Mouse (Mus musculus): ENCODE measurements around the gene Gpr4. TPM values are rescaled to one million over a fixed set of nuclear protein-coding genes. Genes with fewer than 3 reads are reported as not detected.

Gpr4 gene
- total RNA-seq, 1 experiment, result 3.8 TPM

- H3K27ac ChIP-seq (ENCODE audit: insufficient read depth, low read depth, low read length, poor library complexity, severe bottlenecking), result no peak overlapping the region; the same call in 1 of the 2 replicates
Observed at GRCm38 (mm10) chr7:19239423-19239822, 27.1 kb downstream of the Gpr4 start.

GRCm38 (mm10) chr7:19239986-19240385 is 27.6 kb downstream of the Gpr4 start:
- Histone ChIP-seq H3K9me3 (ENCODE audit: control insufficient read depth, insufficient read depth, low read depth, low read length) (no peaks in the 10 kb centered on the region), H3K27ac (ENCODE audit: insufficient read depth, low read depth, low read length, poor library complexity, severe bottlenecking) (peak overlapping the region; percentile 60; the same call in 1 of the 2 replicates), H3K36me3 (ENCODE audit: control insufficient read depth, insufficient read depth, low read length, poor library complexity, severe bottlenecking) (peaks cover 4% of the 10 kb centered on the region; the same call in 1 of the 2 replicates), H3K9ac (ENCODE audit: insufficient read depth, low read depth, low read length, poor library complexity, severe bottlenecking) (no peak overlapping the region), H3K4me1 (ENCODE audit: control insufficient read depth in 2 of 2, insufficient read depth in 2 of 2, low read length in 2 of 2, poor library complexity in 1 of 2) (peaks cover 4 to 21% of the 10 kb centered on the region in 2 experiments; a peak in 3 of 4 replicates), H3K4me3 (ENCODE audit: insufficient read depth in 1 of 2, low read depth in 1 of 2, low read length in 2 of 2, poor library complexity in 1 of 2, severe bottlenecking in 1 of 2) (no peak overlapping the region)
- in situ Hi-C loops (cut with MboI; ENCODE audit: low sequenced_read_pairs in 2 of 2, unreplicated experiment in 2 of 2), result no loop called here
- TF ChIP-seq MAFK (IDR thresholded peaks at IDR 0.05; ENCODE audit: insufficient read depth, low read depth, low read length) (no peak), CHD2 (IDR thresholded peaks at IDR 0.05; ENCODE audit: low read depth, low read length) (no peak), HCFC1 (IDR thresholded peaks at IDR 0.05; ENCODE audit: borderline replicate concordance, insufficient read depth, low read length) (no peak), ZC3H11A (IDR thresholded peaks at IDR 0.05; ENCODE audit: borderline replicate concordance, low read depth, low read length) (no peak)
- DNase-seq (ENCODE audit: low read depth, low spot score), result no peak

More at GRCm38 (mm10) chr7:19239423-19239822, 27.1 kb downstream of the Gpr4 start:
- Histone ChIP-seq H3K9me3 (ENCODE audit: control insufficient read depth, insufficient read depth, low read depth, low read length) (no peaks in the 10 kb centered on the region), H3K9ac (ENCODE audit: insufficient read depth, low read depth, low read length, poor library complexity, severe bottlenecking) (no peak overlapping the region), H3K4me3 (ENCODE audit: insufficient read depth in 1 of 2, low read depth in 1 of 2, low read length in 2 of 2, poor library complexity in 1 of 2, severe bottlenecking in 1 of 2) (no peak overlapping the region), H3K36me3 (ENCODE audit: control insufficient read depth, insufficient read depth, low read length, poor library complexity, severe bottlenecking) (no peaks in the 10 kb centered on the region), H3K4me1 (ENCODE audit: control insufficient read depth in 2 of 2, insufficient read depth in 2 of 2, low read length in 2 of 2, poor library complexity in 1 of 2) (peaks cover 4 to 17% of the 10 kb centered on the region in 2 experiments; a peak in 3 of 4 replicates)
- DNase-seq (ENCODE audit: low read depth, low spot score), result peak; percentile 86
- in situ Hi-C loops (cut with MboI; ENCODE audit: low sequenced_read_pairs in 2 of 2, unreplicated experiment in 2 of 2), result no loop called here
- no peak for TF ChIP-seq HCFC1 (IDR thresholded peaks at IDR 0.05; ENCODE audit: borderline replicate concordance, insufficient read depth, low read length)
- TF ChIP-seq ZC3H11A (IDR thresholded peaks at IDR 0.05; ENCODE audit: borderline replicate concordance, low read depth, low read length), result peak; percentile 43; the same call in 1 of the 2 replicates
- TF ChIP-seq CHD2 (IDR thresholded peaks at IDR 0.05; ENCODE audit: low read depth, low read length), result no peak
- no peak for TF ChIP-seq MAFK (IDR thresholded peaks at IDR 0.05; ENCODE audit: insufficient read depth, low read depth, low read length)

GRCm38 (mm10) chr7:19240905-19241463 is 28.6 kb downstream of the Gpr4 start:
- Histone ChIP-seq H3K36me3 (ENCODE audit: control insufficient read depth, insufficient read depth, low read length, poor library complexity, severe bottlenecking) (peaks cover 10% of the 10 kb centered on the region; the same call in 1 of the 2 replicates), H3K27ac (ENCODE audit: insufficient read depth, low read depth, low read length, poor library complexity, severe bottlenecking) (no peak overlapping the region)
- in situ Hi-C loops (cut with MboI; ENCODE audit: low sequenced_read_pairs in 2 of 2, unreplicated experiment in 2 of 2), result no loop called here

GRCm38 (mm10) chr7:19242005-19242404 is 29.7 kb downstream of the Gpr4 start:
- Histone ChIP-seq H3K4me1 (ENCODE audit: control insufficient read depth in 2 of 2, insufficient read depth in 2 of 2, low read length in 2 of 2, poor library complexity in 1 of 2) (peaks cover 6 to 23% of the 10 kb centered on the region in 2 experiments), H3K9ac (ENCODE audit: insufficient read depth, low read depth, low read length, poor library complexity, severe bottlenecking) (no peak overlapping the region), H3K36me3 (ENCODE audit: control insufficient read depth, insufficient read depth, low read length, poor library complexity, severe bottlenecking) (peaks cover 10% of the 10 kb centered on the region; the same call in 1 of the 2 replicates), H3K4me3 (ENCODE audit: insufficient read depth in 1 of 2, low read depth in 1 of 2, low read length in 2 of 2, poor library complexity in 1 of 2, severe bottlenecking in 1 of 2) (no peak overlapping the region), H3K9me3 (ENCODE audit: control insufficient read depth, insufficient read depth, low read depth, low read length) (no peaks in the 10 kb centered on the region), H3K27ac (ENCODE audit: insufficient read depth, low read depth, low read length, poor library complexity, severe bottlenecking) (no peak overlapping the region)
- TF ChIP-seq MAFK (IDR thresholded peaks at IDR 0.05; ENCODE audit: insufficient read depth, low read depth, low read length) (peak; percentile 71), ZNF384 (IDR thresholded peaks at IDR 0.05; ENCODE audit: low read depth, low read length) (no peak)
- no peak for DNase-seq (ENCODE audit: low read depth, low spot score)
- in situ Hi-C loops (cut with MboI; ENCODE audit: low sequenced_read_pairs in 2 of 2, unreplicated experiment in 2 of 2), result no loop called here

More at GRCm38 (mm10) chr7:19240905-19241463, 28.6 kb downstream of the Gpr4 start:
- Histone ChIP-seq H3K4me1 (ENCODE audit: control insufficient read depth in 2 of 2, insufficient read depth in 2 of 2, low read length in 2 of 2, poor library complexity in 1 of 2) (peaks cover 6 to 23% of the 10 kb centered on the region in 2 experiments), H3K9ac (ENCODE audit: insufficient read depth, low read depth, low read length, poor library complexity, severe bottlenecking) (no peak overlapping the region), H3K4me3 (ENCODE audit: insufficient read depth in 1 of 2, low read depth in 1 of 2, low read length in 2 of 2, poor library complexity in 1 of 2, severe bottlenecking in 1 of 2) (no peak overlapping the region), H3K9me3 (ENCODE audit: control insufficient read depth, insufficient read depth, low read depth, low read length) (no peaks in the 10 kb centered on the region)
- TF ChIP-seq ZC3H11A (IDR thresholded peaks at IDR 0.05; ENCODE audit: borderline replicate concordance, low read depth, low read length), result no peak
- no peak for TF ChIP-seq HCFC1 (IDR thresholded peaks at IDR 0.05; ENCODE audit: borderline replicate concordance, insufficient read depth, low read length)
- TF ChIP-seq MAFK (IDR thresholded peaks at IDR 0.05; ENCODE audit: insufficient read depth, low read depth, low read length), result no peak
- TF ChIP-seq ZNF384 (IDR thresholded peaks at IDR 0.05; ENCODE audit: low read depth, low read length), result no peak
- no peak for TF ChIP-seq CHD2 (IDR thresholded peaks at IDR 0.05; ENCODE audit: low read depth, low read length)
- DNase-seq (ENCODE audit: low read depth, low spot score), result no peak
